Mouse (Mus musculus) brain, embryonic 14.5 days (tissue): Measurements from ENCODE around the gene Rnf208.

Source experiments
- CTCF ChIP-seq: fragments of 200-500 bp; IDR thresholded peaks from 2 replicates; pipeline ENCODE4 v1.5.1; 2012; ENCODE audit warnings: inconsistent platforms, mild to moderate bottlenecking, moderate library complexity, borderline replicate concordance; ENCODE audit not compliant: insufficient read depth, insufficient read length; ENCODE audit errors: extremely low read depth
- POLR2A ChIP-seq: fragments of 200-500 bp; IDR thresholded peaks from 2 replicates; pipeline ENCODE4 v1.6.1; 2012; ENCODE audit warnings: mild to moderate bottlenecking, inconsistent platforms, borderline replicate concordance; ENCODE audit not compliant: poor library complexity, insufficient read depth, insufficient read length, severe bottlenecking; ENCODE audit errors: extremely low read depth

- TF ChIP-seq POLR2A (no peak), CTCF (no peak)
Observed at GRCm38 (mm10) chr2:25194006-25194405, 48.0 kb upstream of the Rnf208 start.
